Mouse (Mus musculus) MEL (cell line): ENCODE measurements around the gene Dtnb.

ENCODE experiments used
- CTCF ChIP-seq, 3 experiments: IDR thresholded peaks in 2 of 3; conservative IDR thresholded peaks in 1 of 3; 2 replicates each; pipeline ENCODE4 v1.5.1; 2011 to 2012; ENCODE audit warnings: low read length in 3 of 3, low read depth in 2 of 3, mild to moderate bottlenecking in 2 of 3, improper control_type of control experiment in 1 of 3, inconsistent platforms in 1 of 3, mixed read lengths in 1 of 3, moderate library complexity in 1 of 3; ENCODE audit not compliant: control insufficient read depth in 1 of 3, insufficient read depth in 1 of 3, poor library complexity in 1 of 3, severe bottlenecking in 1 of 3
- ELF1 ChIP-seq: IDR thresholded peaks from 2 replicates; pipeline ENCODE4 v1.6.1; 2014; ENCODE audit warnings: low read depth, mild to moderate bottlenecking, inconsistent platforms, low read length, improper control_type of control experiment, moderate library complexity
- EP300 ChIP-seq, 2 experiments: IDR thresholded peaks; 2 replicates each; pipeline ENCODE4 v1.6.1; 2011; ENCODE audit warnings: improper control_type of control experiment in 2 of 2, low read length in 2 of 2, low read depth in 1 of 2, mild to moderate bottlenecking in 1 of 2
- GABPA ChIP-seq: IDR thresholded peaks from 2 replicates; pipeline ENCODE4 v1.6.1; 2012; ENCODE audit warnings: low read depth, mild to moderate bottlenecking, inconsistent platforms, low read length, improper control_type of control experiment, moderate library complexity
- MAX ChIP-seq: IDR thresholded peaks from 2 replicates; pipeline ENCODE4 v1.6.1; 2011; ENCODE audit warnings: low read length, improper control_type of control experiment

DNA sequence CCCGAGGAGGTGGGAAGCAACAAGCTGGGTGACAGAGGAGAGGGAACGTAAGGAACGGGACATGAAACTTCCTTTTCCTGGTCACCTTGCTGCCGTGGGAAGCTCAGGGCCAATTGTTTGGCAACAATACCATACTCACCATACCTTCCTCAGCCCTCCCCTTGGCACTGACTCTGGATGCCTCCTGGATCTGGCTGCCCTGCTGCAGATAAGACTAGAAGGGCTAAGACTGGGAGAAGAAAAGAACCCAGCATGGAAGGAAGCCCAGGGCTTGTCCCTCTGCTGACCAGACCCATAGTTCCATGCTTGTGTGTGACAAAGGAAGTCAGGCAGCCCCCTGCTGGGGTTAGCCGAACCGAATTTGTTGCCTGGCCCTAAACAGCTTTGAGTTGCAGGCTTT is 243.2 kb downstream of the Dtnb start:
- TF ChIP-seq ELF1 (no peak), CTCF (IDR thresholded peaks at IDR 0.05 in 2 of 3, conservative IDR thresholded peaks at IDR 0.05 in 1 of 3; ENCODE audit: control insufficient read depth in 1 of 3, insufficient read depth in 1 of 3, low read depth in 2 of 3, low read length in 3 of 3, poor library complexity in 1 of 3, severe bottlenecking in 1 of 3) (no peak), EP300 (IDR thresholded peaks at IDR 0.05; ENCODE audit: low read depth in 1 of 2, low read length in 2 of 2) (no peak), MAX (no peak), GABPA (no peak)
